Mouse (Mus musculus) small intestine, adult 2 months (tissue): Measurements from ENCODE around the gene Fbxo17.

Experiments used
- CTCF ChIP-seq: fragments of 200-500 bp; IDR thresholded peaks from 2 replicates; pipeline ENCODE4 v1.5.1; 2012; ENCODE audit warnings: low read depth, mild to moderate bottlenecking, control low read depth, inconsistent platforms, low read length, moderate library complexity, mixed read lengths; ENCODE audit not compliant: insufficient replicate concordance, insufficient read length; ENCODE audit errors: extremely low read depth
- POLR2A ChIP-seq: fragments of 200-500 bp; IDR thresholded peaks from 2 replicates; pipeline ENCODE4 v1.6.1; 2012; ENCODE audit warnings: low read depth, mild to moderate bottlenecking, control low read depth, inconsistent platforms, low read length, moderate library complexity

GRCm38 (mm10) chr7:28694966-28695511 is 21.6 kb upstream of the Fbxo17 start:
- TF ChIP-seq POLR2A, result no peak
- no peak for TF ChIP-seq CTCF
